Comparison of ENCODE assay signal across 20 mouse cellular contexts in the genomic region with DNA sequence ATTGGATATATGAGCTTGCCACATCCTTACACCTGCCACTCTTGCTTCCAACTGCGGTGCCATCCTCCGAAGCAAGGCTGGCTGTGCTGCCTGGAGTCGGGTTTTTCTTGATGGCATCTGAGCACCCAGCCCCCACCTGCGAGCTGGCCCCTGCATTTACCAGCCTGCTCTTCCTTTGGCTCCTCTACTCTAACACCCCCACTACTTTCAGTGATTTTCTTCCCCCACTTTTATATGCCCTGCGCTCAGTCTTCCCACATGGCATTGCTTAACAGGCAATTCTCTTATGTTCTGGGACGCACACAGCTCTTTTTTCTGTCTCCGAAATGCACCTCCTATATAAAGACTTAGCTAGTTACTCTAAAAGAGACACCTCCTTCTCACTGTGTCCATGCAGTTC. TPM values are rescaled to one million over a fixed set of nuclear protein-coding genes. Genes with fewer than 3 reads are reported as not detected.
A peak's percentile ranks its signal among the peaks of the same experiment; 100 is the strongest.
DNase-seq lines count a peak whose midpoint lies in the region; ATAC-seq and TF ChIP-seq lines count a peak whose summit lies in the region.
"Had no signal": no experiment of that assay in that cellular context is flagged by ENCODE, and none has a peak within 500 bp of the region (broad histone marks: within the 10 kb centered on the region; RNA-seq: fewer than 3 reads in every experiment).

No protein-coding gene starts in this region.

- no peaks in the 10 kb centered on the region for H3K9me3 ChIP-seq in embryonic facial prominence, embryonic 10.5 days
- H3K9me3 ChIP-seq: embryonic facial prominence, embryonic 15.5 days; limb, embryonic 15.5 days; liver, embryonic 15.5 days; midbrain, embryonic 15.5 days; neural tube, embryonic 15.5 days had no signal

- ATAC-seq in CD4-positive, CD25-positive, alpha-beta regulatory T cell, adult 4 months = no peak

- peaks cover 11% of the 10 kb centered on the region; the same call in 1 of the 2 replicates for H3K27me3 ChIP-seq in embryonic facial prominence, embryonic 10.5 days (replicated peaks; ENCODE audit: low read depth, poor library complexity, severe bottlenecking)
- H3K27me3 ChIP-seq: embryonic facial prominence, embryonic 15.5 days; midbrain, embryonic 15.5 days; neural tube, embryonic 15.5 days had no signal

- no peaks in the 10 kb centered on the region for H3K36me3 ChIP-seq in embryonic facial prominence, embryonic 10.5 days (replicated peaks)
- H3K36me3 ChIP-seq: embryonic facial prominence, embryonic 15.5 days; limb, embryonic 15.5 days; liver, embryonic 15.5 days; midbrain, embryonic 15.5 days; neural tube, embryonic 15.5 days had no signal

- TF ChIP-seq POLR2A in cortical plate, adult 2 months (IDR thresholded peaks at IDR 0.05; ENCODE audit: extremely low read depth, insufficient read depth, low read length) = peak; percentile 37; the same call in 1 of the 2 replicates

- peak overlapping the region; percentile 99 for H3K27ac ChIP-seq in cortical plate, adult 2 months (ENCODE audit: insufficient read depth, low read length)
- H3K27ac ChIP-seq in embryonic facial prominence, embryonic 10.5 days (replicated peaks) = no peak overlapping the region; the same call in 1 of the 2 replicates
- H3K27ac ChIP-seq: limb, embryonic 15.5 days; liver, embryonic 15.5 days; midbrain, embryonic 15.5 days; neural tube, embryonic 15.5 days had no signal

- TF ChIP-seq CTCF in cortical plate, adult 2 months (IDR thresholded peaks at IDR 0.05; ENCODE audit: extremely low read depth, insufficient read depth, low read length) = no peak

- H3K4me1 ChIP-seq in cortical plate, adult 2 months (ENCODE audit: control insufficient read depth, insufficient read depth, low read length) = peaks cover 13% of the 10 kb centered on the region
- H3K4me1 ChIP-seq in embryonic facial prominence, embryonic 10.5 days = peaks cover 28% of the 10 kb centered on the region
- H3K4me1 ChIP-seq: liver, embryonic 15.5 days had no signal

- peak; percentile 30 to 71 for DNase-seq in layer of hippocampus, adult 18-20 months (ENCODE audit: low spot score in 2 of 2)
- DNase-seq in layer of hippocampus, postnatal 25 days (ENCODE audit: extremely low spot score in 1 of 2, low spot score in 1 of 2) = no peak
- DNase-seq in frontal cortex, postnatal 14 days (ENCODE audit: low spot score in 2 of 2) = peak; percentile 22 to 38
- peak; percentile 49 to 73 for DNase-seq in left cerebral cortex, postnatal 36 days (ENCODE audit: low spot score in 2 of 2)
- DNase-seq in embryonic facial prominence, embryonic 10.5 days (ENCODE audit: low spot score) = no peak
- DNase-seq in embryo, embryonic 11 days = no peak
- DNase-seq: adrenal gland, adult 2 months; gastrocnemius, postnatal 36 days; kidney, adult 18-20 months; thymus, adult 18-20 months; thymus, postnatal 4 days had no signal

- intact Hi-C loops in left cerebral cortex, postnatal 36 days (cut with DNase I) = no loop called here

- 89% methylated on average over 7 of the region's 7 CpGs for WGBS in embryonic facial prominence, embryonic 10.5 days

- H3K4me3 ChIP-seq in cortical plate, adult 2 months (ENCODE audit: insufficient read depth, low read length) = no peak overlapping the region
- H3K4me3 ChIP-seq in embryonic facial prominence, embryonic 10.5 days = no peak overlapping the region
- H3K4me3 ChIP-seq: liver, embryonic 15.5 days; myocyte had no signal

RNA-seq across cellular contexts. Expression of a gene that starts 1.2 kb away (rescaled TPM):
- 1 to 10 TPM; 2.9 to 3.9 TPM for total RNA-seq in layer of hippocampus, adult 18-20 months (2021)
- 1 to 10 TPM; 1.7 to 2.3 TPM for total RNA-seq in layer of hippocampus, postnatal 25 days (2021)
- 1.4 and 1.6 TPM in 2 replicates for polyA plus RNA-seq in cortical plate, adult 2 months (2012; rRNA removed)
- 1 to 10 TPM; 2.5 to 2.8 TPM for total RNA-seq in left cerebral cortex, postnatal 36 days (2021)
- polyA plus RNA-seq in CD4-positive, CD25-positive, alpha-beta regulatory T cell, adult 4 months (2017; shearing (Covaris generic)) = under 1 TPM in 1 of 2 experiments, not detected in 1; 0.22 TPM
- 0.92 and 1.5 TPM in 2 replicates for polyA plus RNA-seq in embryonic facial prominence, embryonic 10.5 days (2016; fragmentation: Nextera tagmentation; extraction: Ambion mirVana)

RNA-seq across cellular contexts. Expression of a gene that starts 54.5 kb away (rescaled TPM):
- 10 to 100 TPM; 18.8 to 19.4 TPM for total RNA-seq in layer of hippocampus, adult 18-20 months (2021)
- 10 to 100 TPM; 13.6 to 15.0 TPM for total RNA-seq in layer of hippocampus, postnatal 25 days (2021)
- 7.7 and 8.4 TPM in 2 replicates for polyA plus RNA-seq in cortical plate, adult 2 months (2012; rRNA removed)
- total RNA-seq in left cerebral cortex, postnatal 36 days (2021) = 10 to 100 TPM in 1 of 2 experiments, 1 to 10 TPM in 1; 8.5 to 12.7 TPM
- under 1 TPM in 1 of 2 experiments, not detected in 1; 0.13 TPM for polyA plus RNA-seq in CD4-positive, CD25-positive, alpha-beta regulatory T cell, adult 4 months (2017; shearing (Covaris generic))
- 0.10 and 0.21 TPM in 2 replicates for polyA plus RNA-seq in embryonic facial prominence, embryonic 10.5 days (2016; fragmentation: Nextera tagmentation; extraction: Ambion mirVana)
- polyA plus RNA-seq: C2C12 had no signal

Comparison
In these comparisons a context has a peak if more than half of its experiments do, and no peak if none do; other contexts are left out.
1. DNase-seq: peak in layer of hippocampus, adult 18-20 months (2 of 2), frontal cortex, postnatal 14 days (2 of 2) and left cerebral cortex, postnatal 36 days (2 of 2); none in layer of hippocampus, postnatal 25 days (0 of 2), embryonic facial prominence, embryonic 10.5 days (single experiment) and embryo, embryonic 11 days (single experiment).